Mouse (Mus musculus) spleen, adult 2 months (tissue): ENCODE measurements around the gene Mxra8. TPM values are rescaled to one million over a fixed set of nuclear protein-coding genes. Genes with fewer than 3 reads are reported as not detected.

Source experiments
- DNase-seq, 2 experiments: peaks; one replicate each; pipeline versions ENCODE4 v3.0.0 to v3.0.0-alpha.2; 2012 to 2021; ENCODE audit warnings: low spot score in 2 of 2, low read depth in 1 of 2
- H3K27ac ChIP-seq: fragments of 200-500 bp; 2 replicates; pipeline ENCODE4 v1.5.1; 2012; ENCODE audit warnings: low read length, inconsistent platforms; ENCODE audit not compliant: insufficient read depth
- H3K27me3 ChIP-seq: fragments of 200-500 bp; 2 replicates; pipeline ENCODE4 v1.6.1; 2012; ENCODE audit warnings: mild to moderate bottlenecking, moderate library complexity, low read length, inconsistent platforms; ENCODE audit not compliant: control insufficient read depth, insufficient read depth
- H3K36me3 ChIP-seq: fragments of 200-500 bp; 2 replicates; pipeline ENCODE4 v1.6.1; 2012; ENCODE audit warnings: mild to moderate bottlenecking, low read length, inconsistent platforms; ENCODE audit not compliant: control insufficient read depth, insufficient read depth
- H3K4me1 ChIP-seq: fragments of 200-500 bp; 2 replicates; pipeline ENCODE4 v1.6.1; 2011; ENCODE audit warnings: inconsistent platforms; ENCODE audit not compliant: control insufficient read depth, insufficient read depth, insufficient read length
- H3K4me3 ChIP-seq: fragments of 200-500 bp; 2 replicates; pipeline ENCODE4 v1.5.1; 2011; ENCODE audit warnings: mild to moderate bottlenecking, inconsistent platforms; ENCODE audit not compliant: insufficient read depth, insufficient read length; ENCODE audit errors: extremely low read depth
- CTCF ChIP-seq: fragments of 200-500 bp; IDR thresholded peaks from 2 replicates; pipeline ENCODE4 v1.5.1; 2011; ENCODE audit warnings: mild to moderate bottlenecking, inconsistent platforms; ENCODE audit not compliant: insufficient read depth, insufficient read length, insufficient replicate concordance; ENCODE audit errors: extremely low read depth
- POLR2A ChIP-seq: fragments of 200-500 bp; IDR thresholded peaks from 2 replicates; pipeline ENCODE4 v1.6.1; 2011; ENCODE audit warnings: low read depth, low read length, inconsistent platforms
- WGBS: fragments of 180-500 bp; shearing (Covaris S2); methylation state at CpG from one replicate; pipeline ENCODE4 v1.1.7; 2018; 5-methylcytosine and 5-hydroxymethylcytosine counted together
- polyA plus RNA-seq: library from polyadenylated mRNA; depleted of rRNA; stranded (reverse); fragments of >200 nt; gene quantifications from 2 replicates; pipeline ENCODE4 v1.2.3, GENCODE M21; 2012

Gene Mxra8
- polyA plus RNA-seq, 1 experiment: 73.6 TPM

DNA sequence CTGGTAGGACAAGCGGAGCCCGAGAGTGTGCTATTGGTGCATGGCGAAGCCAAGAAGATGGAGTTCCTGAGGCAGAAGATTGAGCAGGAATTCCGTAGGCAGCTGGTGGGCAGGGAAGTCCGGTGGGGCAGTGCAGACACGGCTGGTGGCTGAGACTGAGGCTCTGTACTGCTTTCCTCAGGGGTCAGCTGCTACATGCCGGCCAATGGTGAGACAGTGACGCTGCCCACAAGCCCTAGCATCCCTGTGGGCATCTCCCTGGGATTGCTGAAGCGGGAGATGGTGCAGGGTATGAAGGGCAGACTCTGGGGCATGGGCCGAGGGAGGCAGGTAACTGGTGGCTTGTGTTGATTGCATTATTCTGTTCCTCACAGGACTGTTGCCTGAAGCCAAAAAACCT, 48.2 kb downstream of the Mxra8 start:
- Histone ChIP-seq H3K36me3 (peaks cover 24% of the 10 kb centered on the region), H3K27ac (no peak overlapping the region), H3K27me3 (no peaks in the 10 kb centered on the region), H3K4me3 (no peak overlapping the region), H3K4me1 (peaks cover 6% of the 10 kb centered on the region)
- no peak for DNase-seq
- TF ChIP-seq POLR2A: no peak
- TF ChIP-seq CTCF: no peak
- 93% methylated on average over 10 of the region's 10 CpGs for WGBS

GRCm38 (mm10) chr4:155888181-155888580, 48.7 kb downstream of the Mxra8 start:
- peaks cover 11% of the 10 kb centered on the region for H3K4me1 ChIP-seq
- TF ChIP-seq CTCF (no peak), POLR2A (no peak)
- H3K36me3 ChIP-seq: peaks cover 24% of the 10 kb centered on the region
- no peaks in the 10 kb centered on the region for H3K27me3 ChIP-seq
- H3K27ac ChIP-seq: no peak overlapping the region
- no peak overlapping the region for H3K4me3 ChIP-seq
- 94% methylated on average over 9 of the region's 9 CpGs for WGBS
- no peak for DNase-seq

GRCm38 (mm10) chr4:155889316-155889715, 49.8 kb downstream of the Mxra8 start:
- DNase-seq: no peak
- Histone ChIP-seq H3K27me3 (no peaks in the 10 kb centered on the region), H3K36me3 (peaks cover 22% of the 10 kb centered on the region), H3K4me3 (no peak overlapping the region), H3K4me1 (peaks cover 18% of the 10 kb centered on the region), H3K27ac (no peak overlapping the region)
- TF ChIP-seq CTCF: no peak
- no peak for TF ChIP-seq POLR2A
- 88% methylated on average over 5 of the region's 5 CpGs for WGBS

DNA sequence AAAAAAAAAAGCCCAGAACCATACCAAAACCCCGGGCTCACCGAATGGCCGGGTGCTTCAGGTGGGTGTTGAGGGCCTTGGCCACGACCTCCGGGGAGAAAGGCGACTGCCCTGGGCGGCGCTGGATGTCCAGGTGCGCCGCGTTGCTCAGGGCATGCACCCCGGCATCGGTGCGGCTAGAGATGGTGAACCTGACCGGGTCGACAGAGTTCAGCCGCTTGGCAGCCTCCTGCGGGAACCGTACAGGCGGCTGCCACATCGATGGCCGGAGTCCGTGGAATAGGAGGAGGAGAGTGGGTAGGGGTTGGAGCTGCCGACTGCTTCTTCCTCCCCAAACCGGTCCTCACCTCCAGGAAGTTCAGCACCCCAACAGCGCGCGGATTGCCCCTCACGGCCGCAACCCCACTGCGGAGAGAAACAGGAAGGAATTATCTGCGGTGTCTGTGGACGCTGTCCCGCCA, 51.6 kb downstream of the Mxra8 start:
- Histone ChIP-seq H3K27ac (no peak overlapping the region), H3K4me1 (peaks cover 22% of the 10 kb centered on the region), H3K27me3 (no peaks in the 10 kb centered on the region), H3K36me3 (peaks cover 17% of the 10 kb centered on the region), H3K4me3 (peak overlapping the region; percentile 81)
- TF ChIP-seq POLR2A: no peak
- no peak for TF ChIP-seq CTCF
- 2% methylated on average over 34 of the region's 34 CpGs for WGBS
- no peak for DNase-seq

GRCm38 (mm10) chr4:155891551-155892001, 52.1 kb downstream of the Mxra8 start, which contains the start of the genes Pusl1 and Acap3:
Pusl1 (minus strand) TSS chr4:155891781.
Acap3 (plus strand) TSS chr4:155891822.
- peak within 1 kb of the TSS; percentile 99 for H3K27ac ChIP-seq
- TF ChIP-seq POLR2A: no peak
- no peak for TF ChIP-seq CTCF
- H3K4me1 ChIP-seq: peaks cover 23% of the 10 kb centered on the region
- H3K4me3 ChIP-seq: peak within 1 kb of the TSS; percentile 91
- WGBS: under 1% methylated on average over 52 of the region's 52 CpGs
- no peaks in the 10 kb centered on the region for H3K27me3 ChIP-seq
- H3K36me3 ChIP-seq: peaks cover 13% of the 10 kb centered on the region
- DNase-seq: peak; percentile 90 to 95

GRCm38 (mm10) chr4:155892017-155892416, 52.5 kb downstream of the Mxra8 start:
- Histone ChIP-seq H3K4me1 (peaks cover 23% of the 10 kb centered on the region), H3K36me3 (peaks cover 13% of the 10 kb centered on the region), H3K27ac (peak overlapping the region; percentile 99), H3K4me3 (peak overlapping the region; percentile 91), H3K27me3 (no peaks in the 10 kb centered on the region)
- TF ChIP-seq POLR2A: 0 out of 2 replicates have a peak, but pooled peaks have one; percentile 8
- TF ChIP-seq CTCF: no peak
- peak; percentile 66 to 78 for DNase-seq
- 1% methylated on average over 40 of the region's 56 CpGs for WGBS
